Mouse (Mus musculus) embryonic facial prominence, embryonic 14.5 days (tissue): Measurements from ENCODE around the gene Gcnt2. TPM values are rescaled to one million over a fixed set of nuclear protein-coding genes. Genes with fewer than 3 reads are reported as not detected.
"Not testable (repeated sequence)": the region's sequence is repeated elsewhere in the genome, so short reads cannot be mapped to it uniquely, and the experiment has no call there.

Experiments used
- ATAC-seq: fragments of 200-750 bp; cut with Nextera tagmentation; 2 replicates; pipeline ENCODE4 v1.8.0; 2017; ENCODE audit warnings: low read depth, moderate number of reproducible peaks, moderate TSS enrichment
- DNase-seq: peaks from one replicate; pipeline ENCODE4 v3.0.0-alpha.2; 2015; ENCODE audit warnings: low spot score
- H3K27ac ChIP-seq: fragments of 300-500 bp; sonication (generic); replicated peaks from 2 replicates; pipeline ENCODE4 v1.5.1; 2014; ENCODE audit warnings: low read depth, mild to moderate bottlenecking, low read length, moderate library complexity
- H3K27me3 ChIP-seq: fragments of 300-500 bp; sonication (generic); replicated peaks from 2 replicates; pipeline ENCODE4 v1.6.1; 2014; ENCODE audit warnings: low read length; ENCODE audit not compliant: control insufficient read depth, insufficient read depth
- H3K36me3 ChIP-seq: fragments of 300-500 bp; sonication (generic); 2 replicates; pipeline ENCODE4 v1.6.1; 2014; ENCODE audit warnings: low read length, mixed read lengths; ENCODE audit not compliant: control insufficient read depth, insufficient read depth
- H3K4me1 ChIP-seq: fragments of 300-500 bp; sonication (generic); 2 replicates; pipeline ENCODE4 v1.6.1; 2014; ENCODE audit warnings: antibody characterized with exemption, low read length; ENCODE audit not compliant: control insufficient read depth, insufficient read depth
- H3K4me2 ChIP-seq: fragments of 300-500 bp; sonication (generic); 2 replicates; pipeline ENCODE4 v1.6.1; 2014; ENCODE audit warnings: low read depth, mild to moderate bottlenecking, low read length, moderate library complexity, mixed read lengths
- H3K4me3 ChIP-seq: fragments of 300-500 bp; sonication (generic); 2 replicates; pipeline ENCODE4 v1.5.1; 2014; ENCODE audit warnings: low read depth, mild to moderate bottlenecking, low read length
- H3K9ac ChIP-seq: fragments of 300-500 bp; sonication (generic); 2 replicates; pipeline ENCODE4 v1.6.1; 2014; ENCODE audit warnings: low read depth, mild to moderate bottlenecking, low read length, moderate library complexity, mixed read lengths
- H3K9me3 ChIP-seq: fragments of 300-500 bp; sonication (generic); 2 replicates; pipeline ENCODE4 v1.6.1; 2016; ENCODE audit warnings: low read length; ENCODE audit not compliant: control insufficient read depth
- WGBS: fragments of 180-500 bp; shearing (Covaris S2); extraction: QIAGEN DNeasy Blood & Tissue Kit; methylation state at CpG from one replicate; pipeline ENCODE4 v1.1.7; 2014; 5-methylcytosine and 5-hydroxymethylcytosine counted together
- polyA plus RNA-seq: library from polyadenylated mRNA; unstranded; fragments of >200 nt; fragmentation: Nextera tagmentation; extraction: Ambion mirVana; gene quantifications from 2 replicates; pipeline ENCODE4 v1.2.1, GENCODE M21; 2014

Gcnt2 gene
- polyA plus RNA-seq, 1 experiment from 2014 or later: 6.2 TPM

DNA sequence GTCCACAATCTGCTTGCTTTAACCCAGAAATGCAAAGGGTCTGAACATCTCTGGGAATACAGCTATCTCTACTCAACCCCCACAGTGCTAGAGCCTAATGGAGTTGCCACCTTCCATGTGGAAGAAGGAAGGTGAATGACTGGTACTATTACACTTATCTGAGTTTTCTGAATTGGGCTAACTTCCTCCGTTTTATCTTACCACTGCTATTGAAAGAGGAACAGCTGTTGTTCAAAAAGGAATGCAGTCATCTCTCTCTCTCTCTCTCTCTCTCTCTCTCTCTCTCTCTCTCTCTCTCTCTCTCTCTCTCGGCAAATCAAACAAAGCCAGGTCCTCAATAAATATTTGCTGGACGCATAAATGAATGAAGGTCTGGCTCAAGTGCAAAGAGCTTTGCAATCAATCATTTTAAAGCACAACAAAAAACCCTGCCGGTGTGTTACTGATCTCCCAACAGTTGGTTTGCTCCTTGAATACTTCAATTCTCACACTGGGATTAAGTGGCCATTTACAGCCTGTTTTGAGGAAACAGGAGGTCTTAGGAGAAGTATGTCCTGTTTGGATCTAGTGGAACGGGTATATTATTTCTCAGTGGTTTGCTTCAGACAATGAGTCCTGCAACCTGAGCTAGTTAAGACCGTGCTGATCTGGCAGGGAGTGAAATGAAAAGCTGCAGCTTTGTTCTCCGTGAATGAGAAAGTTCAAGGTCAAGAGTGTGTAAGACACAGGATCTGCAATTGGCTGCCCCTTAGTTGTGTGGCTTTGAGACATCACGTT is 135.1 kb downstream of the Gcnt2 start:
- DNase-seq (peak; percentile 84), ATAC-seq (peak; percentile 93)
- Histone ChIP-seq H3K9ac (no peak overlapping the region), H3K4me1 (peaks cover 2% of the 10 kb centered on the region), H3K27ac (no peak overlapping the region), H3K27me3 (no peaks in the 10 kb centered on the region), H3K36me3 (no peaks in the 10 kb centered on the region), H3K4me3 (no peak overlapping the region), H3K4me2 (no peak overlapping the region), H3K9me3 (no peaks in the 10 kb centered on the region)
- WGBS: 36% methylated on average over 8 of the region's 8 CpGs

DNA sequence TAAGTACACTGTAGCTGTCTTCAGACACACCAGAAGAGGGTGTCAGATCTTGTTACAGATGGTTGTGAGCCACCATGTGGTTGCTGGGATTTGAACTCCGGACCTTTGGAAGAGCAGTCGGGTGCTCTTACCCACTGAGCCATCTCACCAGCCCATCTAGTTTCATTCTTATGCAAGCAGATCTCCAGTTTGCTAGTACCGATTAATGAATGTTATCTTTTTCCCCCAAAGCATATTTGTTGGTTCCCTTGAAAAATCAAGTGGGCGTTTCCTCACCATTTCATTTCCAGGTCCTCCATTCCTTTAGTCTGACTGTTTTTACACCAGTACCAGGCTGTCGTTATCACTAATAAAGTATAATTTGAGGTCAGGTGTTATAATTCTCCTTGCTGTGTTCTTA is 139.0 kb downstream of the Gcnt2 start:
- H3K27me3 ChIP-seq, H3K9ac ChIP-seq, H3K27ac ChIP-seq, H3K4me2 ChIP-seq, H3K9me3 ChIP-seq, ATAC-seq, H3K36me3 ChIP-seq, DNase-seq, H3K4me3 ChIP-seq: not testable (repeated sequence)
- H3K4me1 ChIP-seq: peaks cover 13% of the 10 kb centered on the region
- WGBS: 89% methylated on average over 5 of the region's 5 CpGs

DNA sequence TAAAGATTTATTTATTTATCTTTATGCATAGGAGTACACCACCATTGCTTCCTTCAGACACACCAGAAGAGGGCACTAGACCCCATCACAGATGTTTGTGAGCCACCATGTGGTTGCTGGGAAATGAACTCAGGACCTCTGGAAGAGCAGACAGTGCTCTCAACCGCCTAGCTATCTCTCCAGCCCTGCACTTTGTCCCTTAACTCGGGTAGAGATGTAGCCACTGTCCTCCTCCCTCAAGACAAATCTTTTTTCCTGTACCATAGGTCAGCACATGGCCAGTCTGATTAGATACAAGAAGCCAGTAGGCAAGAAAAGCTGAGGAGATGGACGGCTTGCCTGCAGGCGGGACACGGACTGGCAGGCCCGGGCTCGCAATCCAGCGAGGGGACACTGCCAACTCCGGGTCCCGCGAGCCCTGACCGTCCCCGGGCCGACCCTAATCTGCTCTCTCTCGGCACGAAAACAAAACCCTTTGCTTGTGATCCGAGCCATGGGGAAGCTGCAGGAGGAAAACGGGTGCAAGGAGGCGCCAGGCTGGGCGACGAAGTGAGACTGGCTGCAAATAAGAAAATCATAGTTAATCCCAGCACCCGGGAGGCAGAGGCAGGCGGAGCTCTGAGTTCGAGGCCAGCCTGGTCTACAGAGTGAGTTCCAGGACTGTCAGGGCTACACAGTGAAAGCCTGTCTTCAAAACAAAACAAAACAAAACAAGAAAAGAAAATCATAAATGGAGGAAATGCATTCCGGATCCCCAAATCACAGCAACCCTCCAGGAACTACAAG is 140.8 kb downstream of the Gcnt2 start:
- Histone ChIP-seq H3K4me2 (peak overlapping the region; percentile 82), H3K4me1 (peaks cover 13% of the 10 kb centered on the region), H3K4me3 (peak overlapping the region; percentile 82), H3K36me3 (peaks cover 10% of the 10 kb centered on the region; the same call in 1 of the 2 replicates), H3K27ac (peak overlapping the region; percentile 99), H3K9ac (peak overlapping the region; percentile 93), H3K27me3 (no peaks in the 10 kb centered on the region), H3K9me3 (no peaks in the 10 kb centered on the region)
- WGBS: 0% methylated on average over 25 of the region's 25 CpGs
- ATAC-seq: peak; percentile 31
- DNase-seq: no peak

DNA sequence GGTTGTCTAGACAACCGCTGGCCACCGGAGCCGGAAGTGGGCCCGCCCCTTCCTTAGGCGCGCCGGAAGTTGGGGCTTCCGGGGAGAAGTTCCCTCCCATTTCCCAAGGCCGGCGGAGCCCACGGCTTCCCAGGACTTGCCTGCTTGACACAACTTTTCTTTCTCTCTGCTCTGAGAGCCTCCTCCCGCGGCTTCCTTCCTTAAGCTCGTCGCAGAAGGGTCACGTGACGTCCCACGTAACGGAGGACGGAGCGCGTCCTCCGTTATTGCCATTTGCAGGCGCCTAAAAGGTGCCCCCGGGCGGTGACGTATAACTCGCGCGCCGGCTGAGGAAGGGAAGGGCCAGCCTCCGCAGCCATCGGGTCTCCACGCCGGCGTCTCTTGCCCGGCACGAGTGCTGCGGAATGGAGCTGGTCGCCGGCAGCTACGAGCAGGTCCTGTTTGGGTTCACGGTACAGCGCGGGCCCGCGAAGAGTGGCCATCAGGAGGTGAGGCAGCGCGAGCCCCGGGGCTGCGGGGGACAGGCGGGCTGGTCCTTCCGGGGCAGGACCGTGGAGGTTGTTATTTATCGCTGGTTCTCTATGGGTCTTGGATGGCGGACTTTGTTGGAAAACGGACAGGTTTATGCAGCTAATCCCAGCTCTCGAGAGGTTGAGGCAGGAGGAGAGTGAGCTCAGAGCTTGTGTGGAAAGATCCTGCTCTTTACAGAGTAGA is 141.5 kb downstream of the Gcnt2 start, which contains the start of gene Pak1ip1:
TSS of gene Pak1ip1 (plus strand) at position 98 of the 714 bp plus-strand sequence.
- 0% methylated on average over 49 of the region's 58 CpGs for WGBS
- Histone ChIP-seq H3K27me3 (no peaks in the 10 kb centered on the region), H3K36me3 (peaks cover 17% of the 10 kb centered on the region), H3K9ac (peak within 1 kb of the TSS; percentile 93), H3K4me3 (peak within 1 kb of the TSS; percentile 82), H3K27ac (peak within 1 kb of the TSS; percentile 99), H3K4me1 (peaks cover 13% of the 10 kb centered on the region), H3K9me3 (no peaks in the 10 kb centered on the region), H3K4me2 (peak within 1 kb of the TSS; percentile 82)
- DNase-seq (peak; percentile 96), ATAC-seq (peak; percentile 97)

DNA sequence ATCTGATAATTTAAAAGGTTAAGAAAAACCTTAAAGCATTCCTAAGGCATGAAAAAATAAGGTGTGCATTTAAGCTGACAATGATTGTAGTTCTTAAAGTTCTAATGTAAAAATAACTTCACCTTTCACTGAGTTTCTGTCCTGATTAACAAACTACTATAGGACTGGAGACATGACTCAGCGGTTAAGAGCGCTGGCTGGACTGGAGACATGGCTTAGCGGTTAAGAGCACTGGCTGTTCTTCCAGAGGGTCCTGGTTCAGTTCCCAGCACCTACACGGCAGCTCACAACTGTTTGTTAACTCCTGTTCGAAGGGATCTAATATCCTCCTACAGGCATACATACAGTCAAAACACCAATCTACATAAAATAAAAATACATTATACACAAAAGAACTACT is 142.4 kb downstream of the Gcnt2 start:
- no peak overlapping the region for H3K27ac ChIP-seq
- H3K27me3 ChIP-seq: no peaks in the 10 kb centered on the region
- peak overlapping the region; percentile 82 for H3K4me2 ChIP-seq
- H3K36me3 ChIP-seq: peaks cover 26% of the 10 kb centered on the region
- peak overlapping the region; percentile 82 for H3K4me3 ChIP-seq
- no peaks in the 10 kb centered on the region for H3K9me3 ChIP-seq
- H3K4me1 ChIP-seq: peaks cover 13% of the 10 kb centered on the region
- WGBS: 87% methylated on average over 5 of the region's 5 CpGs
- ATAC-seq (no peak), DNase-seq (no peak)
- H3K9ac ChIP-seq: no peak overlapping the region

DNA sequence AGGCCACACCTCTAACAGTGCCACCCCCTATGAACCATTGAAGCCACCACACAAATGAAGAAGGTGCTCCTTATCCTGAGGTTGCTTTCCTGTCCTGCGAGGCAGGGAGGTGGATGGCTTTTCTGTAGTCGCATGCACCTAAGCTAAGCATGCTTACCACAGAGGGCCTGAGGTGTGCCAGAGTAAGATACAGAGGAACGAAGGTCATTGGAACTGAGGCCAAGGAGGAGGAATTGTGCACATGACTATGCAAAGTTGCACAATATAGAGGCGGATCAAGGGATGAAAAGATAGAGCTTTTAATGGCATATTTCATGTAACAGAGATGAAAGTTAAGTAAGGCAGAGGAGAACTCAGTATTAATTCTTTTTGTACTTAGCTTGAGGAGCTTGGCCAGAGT is 146.7 kb downstream of the Gcnt2 start:
- Histone ChIP-seq H3K4me3 (no peak overlapping the region), H3K4me2 (no peak overlapping the region), H3K27ac (no peak overlapping the region), H3K9me3 (no peaks in the 10 kb centered on the region), H3K9ac (no peak overlapping the region), H3K36me3 (peaks cover 69% of the 10 kb centered on the region), H3K27me3 (no peaks in the 10 kb centered on the region), H3K4me1 (peaks cover 6% of the 10 kb centered on the region; the same call in 1 of the 2 replicates)
- ATAC-seq: no peak
- no peak for DNase-seq
- 96% methylated on average over 4 of the region's 4 CpGs for WGBS

DNA sequence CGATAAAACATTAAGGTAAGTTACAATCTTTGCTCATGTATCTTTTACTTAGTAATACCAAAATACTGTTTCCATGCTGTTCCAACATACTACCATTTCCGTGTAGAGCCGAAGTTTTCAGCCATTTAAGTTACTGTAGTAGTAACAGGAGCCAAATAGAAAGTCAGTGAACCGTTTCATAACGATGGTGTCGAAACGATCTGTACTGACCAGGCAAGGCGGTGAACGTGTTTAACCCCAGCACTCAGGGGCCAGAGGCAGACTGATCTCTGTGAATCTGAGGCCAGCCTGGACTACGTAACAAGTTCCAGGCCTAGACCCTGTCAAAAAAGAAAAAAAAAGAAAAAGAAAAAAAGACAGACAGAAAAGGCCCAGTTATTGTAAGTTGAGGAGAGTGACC is 148.7 kb downstream of the Gcnt2 start:
- no peak overlapping the region for H3K4me2 ChIP-seq
- no peaks in the 10 kb centered on the region for H3K9me3 ChIP-seq
- H3K4me3 ChIP-seq: no peak overlapping the region
- H3K27me3 ChIP-seq: no peaks in the 10 kb centered on the region
- no peak for DNase-seq
- 93% methylated on average over 10 of the region's 10 CpGs for WGBS
- no peak for ATAC-seq
- H3K27ac ChIP-seq: no peak overlapping the region
- no peak overlapping the region for H3K9ac ChIP-seq
- no peaks in the 10 kb centered on the region for H3K4me1 ChIP-seq
- H3K36me3 ChIP-seq: peaks cover 88% of the 10 kb centered on the region

DNA sequence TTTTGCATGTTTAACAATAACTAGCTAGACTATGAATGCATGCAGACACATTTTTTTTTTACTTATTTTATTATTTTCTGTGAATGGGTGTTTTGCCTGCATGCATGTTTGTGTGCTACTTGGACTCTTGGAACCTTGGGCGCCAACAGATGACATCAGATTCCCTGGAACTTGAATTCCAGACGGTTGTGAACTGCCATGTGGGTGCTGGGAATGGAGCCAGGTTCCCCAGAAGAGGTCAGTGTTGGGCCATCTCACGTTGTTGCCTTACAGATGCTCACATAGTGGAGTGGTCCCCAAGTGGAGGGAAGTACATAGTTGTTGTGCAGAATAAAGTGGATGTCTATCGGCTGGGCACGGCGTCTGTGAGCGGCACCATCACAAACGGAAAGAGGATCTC is 149.4 kb downstream of the Gcnt2 start:
- Histone ChIP-seq H3K4me3 (no peak overlapping the region), H3K9ac (no peak overlapping the region), H3K36me3 (peaks cover 89% of the 10 kb centered on the region), H3K4me1 (no peaks in the 10 kb centered on the region), H3K27ac (no peak overlapping the region), H3K4me2 (no peak overlapping the region), H3K27me3 (no peaks in the 10 kb centered on the region), H3K9me3 (no peaks in the 10 kb centered on the region)
- 84% methylated on average over 8 of the region's 8 CpGs for WGBS
- ATAC-seq: no peak
- no peak for DNase-seq
